Mouse (Mus musculus) midbrain, embryonic 16.5 days (tissue): Measurements from ENCODE around the gene 6430548M08Rik. TPM values are rescaled to one million over a fixed set of nuclear protein-coding genes. Genes with fewer than 3 reads are reported as not detected.

ENCODE experiments used
- ATAC-seq: fragments of 200-750 bp; cut with Nextera tagmentation; 2 replicates; pipeline ENCODE4 v1.8.0; 2017; ENCODE audit warnings: moderate TSS enrichment
- H3K27ac ChIP-seq: fragments of 300-500 bp; sonication (generic); 2 replicates; pipeline ENCODE4 v1.5.1; 2014; ENCODE audit warnings: mild to moderate bottlenecking, low read length, mixed read lengths
- H3K27me3 ChIP-seq: fragments of 300-500 bp; sonication (generic); 2 replicates; pipeline ENCODE4 v1.6.1; 2014; ENCODE audit warnings: low read depth, low read length, mixed read lengths; ENCODE audit not compliant: control insufficient read depth, insufficient read depth
- H3K36me3 ChIP-seq: fragments of 300-500 bp; sonication (generic); 2 replicates; pipeline ENCODE4 v1.6.1; 2014; ENCODE audit warnings: mild to moderate bottlenecking, low read length, moderate library complexity, mixed read lengths; ENCODE audit not compliant: control insufficient read depth, insufficient read depth
- H3K4me1 ChIP-seq: fragments of 300-500 bp; sonication (generic); 2 replicates; pipeline ENCODE4 v1.6.1; 2014; ENCODE audit warnings: mild to moderate bottlenecking, low read length, mixed read lengths; ENCODE audit not compliant: control insufficient read depth, insufficient read depth
- H3K4me2 ChIP-seq: fragments of 300-500 bp; sonication (generic); 2 replicates; pipeline ENCODE4 v1.6.1; 2014; ENCODE audit warnings: mild to moderate bottlenecking, low read length, mixed read lengths
- H3K4me3 ChIP-seq: fragments of 300-500 bp; sonication (generic); 2 replicates; pipeline ENCODE4 v1.5.1; 2014; ENCODE audit warnings: low read depth, mild to moderate bottlenecking, low read length, moderate library complexity, mixed read lengths
- H3K9ac ChIP-seq: fragments of 300-500 bp; sonication (generic); 2 replicates; pipeline ENCODE4 v1.6.1; 2014; ENCODE audit warnings: low read depth, low read length, mixed read lengths
- H3K9me3 ChIP-seq: fragments of 300-500 bp; sonication (generic); replicated peaks from 2 replicates; pipeline ENCODE4 v1.6.1; 2014; ENCODE audit warnings: mild to moderate bottlenecking, low read length, mixed read lengths; ENCODE audit not compliant: control insufficient read depth, poor library complexity, severe bottlenecking
- WGBS: fragments of 180-500 bp; shearing (Covaris S2); extraction: QIAGEN DNeasy Blood & Tissue Kit; methylation state at CpG from one replicate; pipeline ENCODE4 v1.1.7; 2014; 5-methylcytosine and 5-hydroxymethylcytosine counted together
- polyA plus RNA-seq: library from polyadenylated mRNA; unstranded; fragments of >200 nt; fragmentation: Nextera tagmentation; extraction: Ambion mirVana; gene quantifications from 2 replicates; pipeline ENCODE4 v1.2.1, GENCODE M21; 2015

6430548M08Rik gene
- polyA plus RNA-seq, 1 experiment from 2014 or later = 40.2 TPM

- H3K27me3 ChIP-seq = no peaks in the 10 kb centered on the region
- H3K9ac ChIP-seq = no peak overlapping the region
- H3K9me3 ChIP-seq = no peaks in the 10 kb centered on the region
- 19% methylated on average over 7 of the region's 7 CpGs for WGBS
- H3K4me3 ChIP-seq = no peak overlapping the region
- peak overlapping the region; percentile 58; the same call in 1 of the 2 replicates for H3K27ac ChIP-seq
- 0 out of 2 replicates have a peak overlapping the region, but pooled peaks have one; percentile 1 for H3K4me2 ChIP-seq
- ATAC-seq = peak; percentile 38; the same call in 1 of the 2 replicates
- no peaks in the 10 kb centered on the region for H3K36me3 ChIP-seq
- peaks cover 22% of the 10 kb centered on the region for H3K4me1 ChIP-seq
Measured at GRCm38 (mm10) chr8:120124836-120125389, 11.0 kb downstream of the 6430548M08Rik start.

- H3K4me2 ChIP-seq = no peak overlapping the region
- no peaks in the 10 kb centered on the region for H3K9me3 ChIP-seq
- no peak overlapping the region for H3K4me3 ChIP-seq
- ATAC-seq = no peak
- no peak overlapping the region for H3K27ac ChIP-seq
- H3K36me3 ChIP-seq = no peaks in the 10 kb centered on the region
- peaks cover 22% of the 10 kb centered on the region for H3K4me1 ChIP-seq
- 22% methylated on average over 14 of the region's 14 CpGs for WGBS
- no peaks in the 10 kb centered on the region for H3K27me3 ChIP-seq
- H3K9ac ChIP-seq = no peak overlapping the region
Measured at GRCm38 (mm10) chr8:120126357-120127161, 12.6 kb downstream of the 6430548M08Rik start.

GRCm38 (mm10) chr8:120129547-120129946 lies 15.6 kb downstream of the 6430548M08Rik start:
- 28% methylated on average over 4 of the region's 4 CpGs for WGBS
- no peak overlapping the region for H3K4me3 ChIP-seq
- H3K27ac ChIP-seq = no peak overlapping the region
- no peak overlapping the region for H3K9ac ChIP-seq
- ATAC-seq = no peak
- H3K9me3 ChIP-seq = no peaks in the 10 kb centered on the region
- H3K4me1 ChIP-seq = peaks cover 21% of the 10 kb centered on the region
- H3K36me3 ChIP-seq = no peaks in the 10 kb centered on the region
- no peak overlapping the region for H3K4me2 ChIP-seq
- H3K27me3 ChIP-seq = no peaks in the 10 kb centered on the region

DNA sequence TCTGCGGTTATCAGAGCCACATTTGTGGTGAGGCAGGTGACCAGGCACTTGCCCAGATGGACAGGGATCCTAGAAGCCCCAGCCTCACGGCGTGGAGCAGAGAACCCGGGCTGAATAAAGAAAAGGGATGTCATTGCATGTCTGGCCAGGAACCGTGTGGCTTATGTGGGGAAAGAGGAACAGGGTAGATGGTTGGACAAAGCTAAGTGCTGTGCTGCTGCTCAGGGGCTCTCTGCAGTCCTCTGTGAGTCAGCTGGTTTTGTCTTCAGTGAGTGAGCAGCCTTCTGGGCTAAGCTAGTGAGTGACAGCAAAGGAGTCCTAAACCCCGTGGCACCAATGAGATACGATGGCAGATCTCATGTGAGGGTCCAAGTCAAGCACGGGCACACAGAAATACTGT lies 17.2 kb downstream of the 6430548M08Rik start:
- H3K4me3 ChIP-seq = no peak overlapping the region
- H3K4me2 ChIP-seq = no peak overlapping the region
- WGBS = 86% methylated on average over 8 of the region's 8 CpGs
- peaks cover 12% of the 10 kb centered on the region for H3K4me1 ChIP-seq
- no peaks in the 10 kb centered on the region for H3K9me3 ChIP-seq
- H3K9ac ChIP-seq = no peak overlapping the region
- H3K27ac ChIP-seq = no peak overlapping the region
- no peaks in the 10 kb centered on the region for H3K27me3 ChIP-seq
- ATAC-seq = no peak
- H3K36me3 ChIP-seq = no peaks in the 10 kb centered on the region

- no peak overlapping the region for H3K27ac ChIP-seq
- no peak for ATAC-seq
- WGBS = 85% methylated on average over 7 of the region's 7 CpGs
- H3K36me3 ChIP-seq = no peaks in the 10 kb centered on the region
- no peak overlapping the region for H3K4me3 ChIP-seq
- peaks cover 10% of the 10 kb centered on the region; the same call in 1 of the 2 replicates for H3K4me1 ChIP-seq
- H3K4me2 ChIP-seq = no peak overlapping the region
- H3K9me3 ChIP-seq = no peaks in the 10 kb centered on the region
- no peak overlapping the region for H3K9ac ChIP-seq
- H3K27me3 ChIP-seq = no peaks in the 10 kb centered on the region
Measured at GRCm38 (mm10) chr8:120133169-120133568, 19.2 kb downstream of the 6430548M08Rik start.

DNA sequence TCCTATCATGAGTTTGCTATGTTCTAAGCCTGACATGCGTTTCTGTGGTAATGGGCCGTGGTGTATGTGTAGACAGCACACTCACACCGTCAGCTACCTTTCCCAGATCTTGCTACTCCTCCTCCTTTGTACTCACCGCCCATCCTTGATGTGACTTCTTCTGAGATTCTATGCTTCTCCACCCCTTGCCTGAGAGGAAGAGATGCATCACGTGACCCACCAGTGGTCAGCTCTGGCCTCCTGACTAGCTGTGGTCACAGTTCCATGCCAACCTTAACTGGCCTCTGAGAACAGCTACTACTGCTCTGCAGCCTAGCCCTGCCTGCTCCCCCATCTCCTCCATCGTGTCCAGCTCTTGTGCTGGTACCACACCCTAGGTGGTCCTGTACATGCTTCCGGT lies 21.7 kb downstream of the 6430548M08Rik start:
- no peak overlapping the region for H3K4me2 ChIP-seq
- H3K9me3 ChIP-seq = no peaks in the 10 kb centered on the region
- no peaks in the 10 kb centered on the region for H3K27me3 ChIP-seq
- H3K4me1 ChIP-seq = 0 out of 2 replicates have a peak, but pooled peaks cover 3% of the 10 kb centered on the region
- ATAC-seq = no peak
- H3K4me3 ChIP-seq = no peak overlapping the region
- H3K9ac ChIP-seq = no peak overlapping the region
- 95% methylated on average over 7 of the region's 7 CpGs for WGBS
- H3K27ac ChIP-seq = no peak overlapping the region
- no peaks in the 10 kb centered on the region for H3K36me3 ChIP-seq

DNA sequence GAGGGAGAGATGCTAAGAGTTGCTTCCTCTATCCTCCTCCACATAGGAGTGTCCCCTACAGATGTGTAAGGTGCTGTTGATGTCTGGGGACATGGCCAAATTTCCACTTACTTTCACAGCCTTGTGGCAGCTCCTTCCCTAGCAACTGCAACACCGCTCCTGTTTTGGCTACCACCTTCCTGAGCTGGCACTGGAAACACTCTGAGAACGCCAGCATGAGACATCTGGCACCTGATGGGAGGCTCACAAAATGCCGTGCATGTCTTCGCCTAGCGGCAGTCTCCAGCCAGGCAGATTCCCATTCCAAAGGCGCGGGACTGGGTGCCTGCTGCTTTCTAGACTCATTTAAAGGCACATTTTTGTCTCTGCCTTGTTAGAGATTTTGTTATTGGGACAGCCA lies 22.7 kb downstream of the 6430548M08Rik start:
- H3K4me2 ChIP-seq = no peak overlapping the region
- H3K27ac ChIP-seq = no peak overlapping the region
- WGBS = 57% methylated on average over 7 of the region's 7 CpGs
- no peaks in the 10 kb centered on the region for H3K9me3 ChIP-seq
- no peaks in the 10 kb centered on the region for H3K36me3 ChIP-seq
- H3K9ac ChIP-seq = no peak overlapping the region
- H3K4me3 ChIP-seq = no peak overlapping the region
- ATAC-seq = no peak
- H3K4me1 ChIP-seq = peaks cover 3% of the 10 kb centered on the region; the same call in 1 of the 2 replicates
- H3K27me3 ChIP-seq = no peaks in the 10 kb centered on the region

DNA sequence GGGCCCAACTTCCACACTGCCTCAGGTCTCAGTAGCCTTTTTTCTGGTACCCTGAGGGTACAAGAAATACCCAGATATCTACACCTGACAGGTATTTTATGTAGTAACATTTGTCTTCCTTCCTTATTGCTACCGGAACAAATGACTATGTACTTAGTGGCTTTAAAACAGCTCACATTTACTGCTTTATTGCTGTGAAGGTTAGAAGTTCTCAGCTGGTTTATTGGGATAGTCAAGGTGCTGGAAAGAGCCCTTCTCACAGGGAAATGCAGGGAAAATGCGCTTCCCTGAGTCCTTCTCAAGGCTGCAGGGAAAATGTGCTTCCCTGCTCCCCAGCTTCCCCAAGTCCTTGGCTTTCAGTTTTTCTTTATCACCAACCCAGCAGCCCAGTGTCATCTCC lies 25.0 kb downstream of the 6430548M08Rik start:
- Histone ChIP-seq H3K27ac (no peak overlapping the region), H3K4me1 (peaks cover 6% of the 10 kb centered on the region), H3K27me3 (no peaks in the 10 kb centered on the region), H3K36me3 (no peaks in the 10 kb centered on the region), H3K9me3 (no peaks in the 10 kb centered on the region), H3K4me2 (no peak overlapping the region), H3K4me3 (no peak overlapping the region), H3K9ac (no peak overlapping the region)
- 98% methylated on average over 2 of the region's 2 CpGs for WGBS
- ATAC-seq = no peak

- H3K4me3 ChIP-seq = no peak overlapping the region
- H3K27me3 ChIP-seq = no peaks in the 10 kb centered on the region
- peaks cover 18% of the 10 kb centered on the region for H3K4me1 ChIP-seq
- H3K9ac ChIP-seq = no peak overlapping the region
- ATAC-seq = no peak
- 77% methylated on average over 3 of the region's 3 CpGs for WGBS
- H3K36me3 ChIP-seq = no peaks in the 10 kb centered on the region
- peak overlapping the region; percentile 7; the same call in 1 of the 2 replicates for H3K27ac ChIP-seq
- H3K4me2 ChIP-seq = no peak overlapping the region
- no peaks in the 10 kb centered on the region for H3K9me3 ChIP-seq
Measured at GRCm38 (mm10) chr8:120140769-120141168, 26.8 kb downstream of the 6430548M08Rik start.
